Mouse (Mus musculus) brown adipose tissue, adult 24 weeks (tissue): ENCODE results near the gene Krtap5-4. TPM values are rescaled to one million over a fixed set of nuclear protein-coding genes. Genes with fewer than 3 reads are reported as not detected.
"Not testable (repeated sequence)": the region's sequence is repeated elsewhere in the genome, so short reads cannot be mapped to it uniquely, and the experiment has no call there.

Experiments used
- H3K27ac ChIP-seq: fragments of 200-500 bp; replicated peaks from 2 replicates; pipeline ENCODE4 v1.5.1; 2012; ENCODE audit warnings: low read depth, mild to moderate bottlenecking, low read length
- H3K4me1 ChIP-seq: fragments of 200-500 bp; 2 replicates; pipeline ENCODE4 v1.6.1; 2012; ENCODE audit warnings: low read length, mixed read lengths; ENCODE audit not compliant: control insufficient read depth, insufficient read depth, insufficient read length
- H3K4me3 ChIP-seq: fragments of 200-500 bp; 2 replicates; pipeline ENCODE4 v1.5.1; 2012; ENCODE audit warnings: low read depth, mild to moderate bottlenecking, low read length, moderate library complexity; ENCODE audit not compliant: insufficient read depth
- polyA plus RNA-seq: library from polyadenylated mRNA; stranded (reverse); fragments of >200 nt; gene quantifications from 2 replicates; pipeline ENCODE4 v1.2.4, GENCODE M21; 2012; ENCODE audit not compliant: missing spikeins, insufficient read depth, insufficient read length

The Krtap5-4 gene
- polyA plus RNA-seq, 1 experiment: not detected

DNA sequence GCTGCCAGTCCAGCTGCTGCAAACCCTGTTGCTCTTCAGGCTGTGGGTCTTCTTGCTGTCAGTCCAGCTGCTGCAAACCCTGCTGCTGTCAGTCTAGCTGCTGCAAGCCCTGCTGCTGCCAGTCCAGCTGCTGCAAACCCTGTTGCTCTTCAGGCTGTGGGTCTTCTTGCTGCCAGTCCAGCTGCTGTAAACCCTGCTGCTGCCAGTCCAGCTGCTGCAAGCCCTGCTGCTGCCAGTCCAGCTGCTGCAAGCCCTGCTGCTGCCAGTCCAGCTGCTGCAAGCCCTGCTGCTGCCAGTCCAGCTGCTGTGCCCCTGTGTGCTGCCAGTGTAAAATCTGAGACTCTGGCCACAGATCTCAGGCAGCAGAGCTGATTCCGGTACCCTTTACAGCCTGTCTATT lies 580 bp downstream of the Krtap5-4 start:
- H3K4me1 ChIP-seq, H3K27ac ChIP-seq, H3K4me3 ChIP-seq: not testable (repeated sequence)

DNA sequence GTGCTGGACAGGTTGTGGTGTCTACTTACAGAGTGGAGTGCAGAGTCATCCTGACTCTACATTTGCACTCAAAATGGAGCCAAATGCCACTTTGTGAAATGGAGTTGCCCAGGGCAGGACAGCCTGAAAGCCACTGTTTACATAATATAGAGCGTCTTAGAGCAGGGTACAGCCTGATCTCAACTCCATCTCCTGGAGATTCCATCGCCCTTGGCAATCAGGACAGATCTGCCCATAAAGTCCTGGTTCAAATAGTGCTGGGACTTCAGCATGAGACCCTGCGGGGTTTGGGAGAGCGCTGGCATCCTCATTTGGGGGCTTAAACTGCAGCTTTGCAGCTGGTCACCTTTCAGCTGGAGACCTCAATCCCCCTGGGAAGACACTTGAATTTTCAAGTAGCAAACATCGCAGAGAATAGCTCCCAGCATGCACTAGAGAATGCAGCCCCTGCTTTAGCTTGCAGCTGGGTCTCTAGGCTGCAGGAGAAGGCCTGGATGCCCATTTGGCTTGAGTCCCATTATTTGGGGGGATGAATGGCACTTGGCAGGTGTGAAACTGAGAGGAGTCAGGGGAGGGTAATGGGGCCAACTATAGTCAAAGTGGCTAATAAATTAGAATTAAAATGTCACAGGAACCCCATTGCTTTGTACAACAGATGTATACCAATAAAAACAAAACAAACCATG lies 11.4 kb downstream of the Krtap5-4 start:
- H3K27ac ChIP-seq: no peak overlapping the region
- no peak overlapping the region for H3K4me3 ChIP-seq
- H3K4me1 ChIP-seq: no peaks in the 10 kb centered on the region

DNA sequence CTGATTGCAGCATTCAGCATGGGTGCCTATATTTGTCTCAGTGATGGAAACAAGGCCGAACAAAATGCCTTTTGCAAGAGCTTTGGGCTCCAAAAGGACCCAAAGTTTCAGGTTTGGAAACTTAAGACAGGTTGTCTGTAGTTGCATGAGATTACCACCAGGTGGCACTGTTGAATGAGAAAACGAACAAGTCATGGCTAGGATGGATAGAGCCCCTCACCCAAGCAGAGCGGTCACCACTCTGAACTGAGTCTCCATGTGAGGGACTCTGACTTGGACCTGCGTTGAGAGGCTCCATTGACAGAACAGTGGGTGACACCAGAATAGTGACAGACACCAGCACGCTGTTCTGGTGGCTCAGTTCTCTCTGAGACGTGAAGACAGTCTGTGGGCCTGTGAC lies 13.2 kb downstream of the Krtap5-4 start:
- no peaks in the 10 kb centered on the region for H3K4me1 ChIP-seq
- no peak overlapping the region for H3K27ac ChIP-seq
- no peak overlapping the region for H3K4me3 ChIP-seq

DNA sequence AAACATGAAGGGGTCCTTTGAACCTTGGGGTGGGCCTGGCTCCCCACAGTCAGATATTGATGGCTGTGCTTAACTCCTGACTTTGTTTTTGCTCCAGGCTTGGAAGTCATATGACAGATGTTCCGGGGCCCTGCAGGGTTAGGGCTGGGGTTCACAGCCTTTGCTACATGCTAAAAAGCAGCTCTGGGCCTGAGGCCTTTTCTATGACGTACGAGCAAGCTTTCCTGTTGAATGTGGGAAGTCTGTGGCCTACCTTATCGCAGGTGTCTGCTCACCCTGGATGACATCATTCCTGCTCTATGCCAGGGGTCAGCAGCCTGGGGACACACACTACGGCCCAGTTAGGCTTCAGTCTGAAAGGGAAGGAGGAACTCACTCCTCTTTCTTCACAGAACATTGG lies 13.9 kb downstream of the Krtap5-4 start:
- Histone ChIP-seq H3K27ac (no peak overlapping the region), H3K4me1 (no peaks in the 10 kb centered on the region), H3K4me3 (no peak overlapping the region)

DNA sequence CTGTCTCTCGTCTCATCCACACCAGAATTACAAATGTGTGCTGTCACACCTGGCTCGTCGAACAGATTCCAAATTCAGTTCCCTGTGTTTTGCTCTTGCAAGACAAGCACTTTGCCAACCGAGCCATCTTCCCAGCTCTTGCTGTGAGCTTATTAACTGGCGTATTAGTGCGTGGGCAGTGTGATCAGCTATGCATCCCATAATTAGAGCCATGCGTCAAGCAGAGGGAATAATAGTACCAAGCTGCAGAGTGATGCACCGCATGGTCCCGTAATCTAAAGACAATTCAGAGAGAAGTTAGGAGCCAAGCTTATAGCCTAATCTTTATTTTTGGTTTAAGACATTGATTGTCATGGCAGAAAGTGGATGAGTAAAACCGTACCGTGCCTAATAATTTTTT lies 15.8 kb downstream of the Krtap5-4 start:
- H3K4me3 ChIP-seq: no peak overlapping the region
- no peak overlapping the region for H3K27ac ChIP-seq
- H3K4me1 ChIP-seq: no peaks in the 10 kb centered on the region

DNA sequence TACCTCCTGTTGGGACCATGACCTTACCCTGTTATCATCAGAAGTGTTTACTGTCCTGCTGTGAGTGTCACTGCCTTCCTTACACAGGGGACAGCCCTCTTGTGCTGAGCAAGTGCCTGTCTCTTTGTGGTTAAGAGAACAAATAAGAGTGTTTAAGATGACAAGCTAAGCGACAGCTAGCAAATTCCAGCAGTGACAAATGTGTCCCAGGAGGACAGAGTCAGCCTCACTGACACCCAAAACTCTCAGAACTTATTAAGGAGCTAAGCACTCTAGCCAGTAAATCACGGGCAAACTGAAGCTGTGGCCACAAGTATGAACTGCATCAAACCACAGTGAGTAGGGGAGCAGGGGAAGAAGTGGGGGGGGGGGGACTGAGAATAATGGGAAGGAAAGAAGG lies 17.6 kb downstream of the Krtap5-4 start:
- H3K4me3 ChIP-seq: no peak overlapping the region
- H3K27ac ChIP-seq: no peak overlapping the region
- no peaks in the 10 kb centered on the region for H3K4me1 ChIP-seq

DNA sequence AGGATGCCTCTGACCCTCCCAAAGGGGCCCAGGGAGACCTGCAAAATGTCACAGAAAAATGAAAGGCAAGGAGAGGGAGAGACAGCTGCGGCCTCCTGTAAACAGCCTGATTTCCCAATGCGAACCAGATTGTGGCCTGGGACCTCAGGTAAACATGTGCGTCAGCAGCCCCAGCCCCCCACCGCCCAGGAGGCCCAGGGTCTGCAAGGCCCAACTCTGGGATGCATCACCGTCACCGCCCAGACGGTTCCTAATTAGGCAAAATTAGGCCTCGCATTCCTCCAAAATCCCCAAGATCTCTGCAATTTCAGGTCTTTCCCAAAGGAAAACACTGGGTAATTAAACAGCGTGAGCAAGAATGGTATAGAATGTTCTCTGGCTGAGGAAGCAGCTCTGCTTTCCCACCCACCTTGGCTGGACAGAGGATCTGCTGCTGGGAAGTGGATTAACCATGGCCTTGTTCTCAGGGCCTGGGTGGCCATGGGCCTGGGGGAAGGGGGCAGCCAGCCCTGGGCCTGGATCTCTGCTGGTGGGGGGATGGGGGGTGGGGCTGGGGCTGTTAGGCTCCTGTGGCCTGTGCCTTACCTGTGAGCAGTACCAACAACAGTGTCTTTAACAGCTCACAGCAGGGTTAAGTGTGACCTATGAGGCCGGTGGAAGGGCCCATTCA lies 18.4 kb downstream of the Krtap5-4 start:
- not testable (repeated sequence) for H3K4me3 ChIP-seq, H3K27ac ChIP-seq, H3K4me1 ChIP-seq

DNA sequence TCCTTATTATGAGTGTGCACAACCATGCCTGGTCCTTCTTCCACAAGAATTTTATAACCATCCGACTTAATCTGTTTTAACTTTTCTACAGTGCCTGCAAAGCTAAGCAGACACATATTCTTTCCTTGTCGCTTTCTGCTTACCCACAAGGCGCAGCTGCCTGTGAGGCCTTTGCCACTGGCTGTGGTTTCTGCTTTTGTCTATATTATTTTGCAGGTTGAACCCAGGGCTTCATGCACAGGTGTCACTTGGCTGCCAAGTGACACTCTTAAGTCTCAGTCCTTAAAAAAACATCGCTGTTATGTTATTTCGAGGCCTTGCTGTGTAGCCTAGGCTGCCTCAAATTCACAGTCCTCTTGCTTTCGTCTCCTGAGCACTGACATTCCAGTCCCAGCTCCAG lies 19.3 kb downstream of the Krtap5-4 start:
- H3K4me3 ChIP-seq: no peak overlapping the region
- H3K4me1 ChIP-seq: no peaks in the 10 kb centered on the region
- no peak overlapping the region for H3K27ac ChIP-seq

DNA sequence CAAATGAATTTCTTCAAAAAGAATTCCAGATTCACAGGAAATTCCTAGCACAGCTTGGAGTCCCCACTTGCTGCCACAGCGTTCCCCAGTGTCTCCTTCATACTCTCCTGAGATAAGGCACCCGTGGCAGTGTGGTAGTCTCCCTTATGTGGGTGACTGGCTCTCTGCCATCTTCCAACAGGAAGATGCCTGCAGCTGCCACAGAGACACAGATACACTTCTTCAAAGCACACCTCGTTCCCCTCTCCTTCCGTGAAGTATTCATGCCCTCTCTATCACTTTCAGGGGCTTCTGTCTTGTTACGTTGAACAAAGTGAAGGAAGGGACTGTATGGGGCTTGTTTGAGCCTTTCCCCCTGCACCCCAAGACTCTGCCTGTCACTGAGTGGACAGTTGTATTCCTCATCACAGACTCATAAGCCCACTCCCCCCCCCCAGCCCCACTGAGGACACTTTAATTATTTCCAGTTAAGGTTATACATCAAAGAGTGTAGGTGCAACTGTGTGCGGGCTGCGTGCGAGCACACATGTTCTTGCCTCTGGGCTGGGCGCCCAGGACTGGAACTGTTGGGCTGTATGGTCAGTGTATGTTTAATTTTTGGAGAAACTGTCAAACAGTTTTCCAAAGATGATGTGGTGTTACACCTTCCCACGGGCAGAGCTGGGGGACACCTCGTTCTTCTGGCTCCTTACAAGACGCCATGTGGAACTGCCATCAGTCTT lies 20.2 kb downstream of the Krtap5-4 start:
- no peak overlapping the region for H3K27ac ChIP-seq
- H3K4me3 ChIP-seq: no peak overlapping the region
- H3K4me1 ChIP-seq: no peaks in the 10 kb centered on the region

DNA sequence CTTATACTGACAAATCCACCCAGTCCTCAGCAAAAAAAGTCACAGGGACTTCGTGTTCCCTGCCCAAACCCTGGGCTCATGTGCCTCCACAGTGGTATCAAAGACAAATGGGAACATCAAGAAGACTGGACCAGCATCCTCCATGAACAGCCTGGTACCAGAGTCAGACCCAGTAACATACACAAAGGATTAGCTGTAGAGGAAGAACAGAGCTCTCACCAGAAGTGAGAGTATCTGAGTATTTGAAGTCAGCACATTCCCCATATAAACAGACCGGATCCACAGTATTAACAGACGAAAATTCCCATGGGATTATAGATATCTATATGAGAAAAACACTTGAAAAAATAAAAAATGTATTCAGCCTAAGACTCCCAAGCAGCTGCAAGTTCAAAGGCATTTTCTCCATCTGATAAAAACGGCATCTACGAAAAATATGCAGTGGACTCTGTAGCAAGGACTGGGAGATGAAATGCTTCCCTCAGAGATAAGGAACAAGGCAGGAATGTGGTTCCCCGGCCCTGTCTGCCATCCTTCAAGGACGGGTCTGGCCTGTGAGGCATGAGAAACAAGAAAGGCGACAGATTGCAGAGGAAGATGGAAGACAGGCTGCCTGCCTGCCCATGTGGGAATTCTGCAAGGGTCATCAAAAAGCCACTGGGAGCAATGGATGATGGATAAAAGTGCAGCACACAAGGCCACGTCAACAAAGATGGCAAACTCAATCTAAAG lies 23.5 kb downstream of the Krtap5-4 start:
- Histone ChIP-seq H3K27ac (no peak overlapping the region), H3K4me1 (peaks cover 3% of the 10 kb centered on the region; the same call in 1 of the 2 replicates)

DNA sequence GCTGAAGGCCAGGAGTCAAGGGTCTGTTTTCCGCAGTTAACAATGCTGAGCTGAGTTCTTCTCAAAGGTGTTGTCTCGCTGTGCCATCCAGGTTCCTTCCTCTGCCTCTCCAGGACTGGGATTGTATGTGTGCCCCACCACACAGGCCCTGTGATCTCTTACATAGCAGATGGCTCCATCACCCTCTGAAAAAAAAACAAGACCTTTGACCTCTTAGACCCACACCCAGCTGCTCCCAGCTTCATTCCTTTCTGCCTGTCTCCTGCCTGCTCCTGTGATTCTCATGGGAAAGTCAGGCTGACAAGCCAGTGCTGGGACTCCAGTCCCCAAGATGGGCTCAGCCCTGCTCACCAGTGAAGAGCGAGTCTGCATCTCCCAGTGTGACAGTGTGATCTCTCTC lies 25.2 kb downstream of the Krtap5-4 start:
- Histone ChIP-seq H3K4me3 (no peak overlapping the region), H3K27ac (no peak overlapping the region), H3K4me1 (peaks cover 3% of the 10 kb centered on the region; the same call in 1 of the 2 replicates)

More for the DNA sequence above, 23.5 kb downstream of the Krtap5-4 start:
- H3K4me3 ChIP-seq: no peak overlapping the region

DNA sequence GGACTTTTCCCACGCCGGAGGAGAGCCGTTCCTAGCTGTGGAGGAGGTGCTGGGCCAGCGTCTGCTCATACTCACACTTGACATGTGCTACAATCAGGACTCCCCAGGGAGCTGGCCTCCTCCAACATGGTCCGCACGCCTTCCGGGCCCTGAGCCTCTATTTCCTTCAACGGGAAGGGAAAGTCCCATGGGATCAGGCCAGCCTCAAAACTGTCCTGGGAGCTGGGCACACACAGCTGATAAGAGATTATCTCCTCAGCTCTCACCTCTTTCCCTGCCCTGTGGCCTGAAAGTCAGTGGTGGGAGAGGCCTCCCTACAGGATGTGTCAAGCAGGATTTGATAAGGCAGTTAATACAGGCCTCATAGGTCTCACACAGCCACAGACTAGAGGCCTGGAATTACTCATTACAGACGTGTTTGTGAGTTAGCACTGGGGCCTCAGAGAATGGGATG lies 26.9 kb downstream of the Krtap5-4 start:
- Histone ChIP-seq H3K4me3 (no peak overlapping the region), H3K27ac (peak overlapping the region; percentile 40), H3K4me1 (peaks cover 3% of the 10 kb centered on the region; the same call in 1 of the 2 replicates)

DNA sequence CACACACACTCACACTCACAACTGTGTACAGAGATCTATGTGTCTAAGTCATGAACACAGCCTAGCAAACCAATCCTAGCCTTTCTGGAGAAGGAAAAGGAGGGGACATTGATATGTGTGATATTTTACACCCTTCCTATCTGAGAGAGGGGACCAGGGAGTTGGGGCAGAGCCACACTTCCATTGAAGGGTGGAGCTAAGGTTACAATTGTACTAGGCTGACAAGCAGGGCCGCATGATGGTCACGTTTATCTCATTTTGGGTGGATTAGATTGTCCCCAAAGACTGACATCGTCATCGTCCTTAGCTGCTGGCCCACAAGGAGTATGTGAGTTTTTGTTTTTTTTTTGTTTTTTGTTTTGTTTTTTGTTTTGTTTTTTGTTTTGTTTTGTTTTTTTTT lies 27.9 kb downstream of the Krtap5-4 start:
- Histone ChIP-seq H3K4me3 (no peak overlapping the region), H3K27ac (no peak overlapping the region), H3K4me1 (peaks cover 3% of the 10 kb centered on the region; the same call in 1 of the 2 replicates)

DNA sequence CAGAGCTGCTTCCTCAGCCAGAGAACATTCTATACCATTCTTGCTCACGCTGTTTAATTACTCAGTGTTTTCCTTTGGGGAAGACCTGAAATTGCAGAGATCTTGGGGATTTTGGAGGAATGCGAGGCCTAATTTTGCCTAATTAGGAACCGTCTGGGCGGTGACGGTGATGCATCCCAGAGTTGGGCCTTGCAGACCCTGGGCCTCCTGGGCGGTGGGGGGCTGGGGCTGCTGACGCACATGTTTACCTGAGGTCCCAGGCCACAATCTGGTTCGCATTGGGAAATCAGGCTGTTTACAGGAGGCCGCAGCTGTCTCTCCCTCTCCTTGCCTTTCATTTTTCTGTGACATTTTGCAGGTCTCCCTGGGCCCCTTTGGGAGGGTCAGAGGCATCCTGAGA lies 29.4 kb downstream of the Krtap5-4 start:
- H3K27ac ChIP-seq, H3K4me1 ChIP-seq, H3K4me3 ChIP-seq: not testable (repeated sequence)

DNA sequence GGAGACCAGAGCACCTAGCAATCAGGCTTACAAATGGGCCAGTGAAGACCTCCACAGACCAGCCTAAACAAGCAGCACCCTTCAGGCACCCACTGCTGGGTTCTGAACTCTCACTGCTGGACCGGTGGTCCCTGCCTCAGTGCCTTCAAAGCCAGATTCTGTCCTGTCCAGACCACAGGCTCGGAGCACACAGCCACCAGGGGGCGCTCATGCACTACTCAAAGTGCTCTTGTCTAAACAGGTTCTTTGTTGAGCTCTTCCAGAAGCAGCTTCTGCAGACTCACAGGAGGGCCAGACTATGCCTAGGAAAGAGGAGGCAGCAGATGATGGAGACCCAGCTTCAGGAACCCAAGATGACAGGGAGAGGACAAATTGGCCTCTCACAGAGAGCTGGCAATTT lies 30.9 kb downstream of the Krtap5-4 start:
- Histone ChIP-seq H3K4me1 (peaks cover 3% of the 10 kb centered on the region; the same call in 1 of the 2 replicates), H3K27ac (no peak overlapping the region), H3K4me3 (no peak overlapping the region)
